Mouse (Mus musculus): Measurements from ENCODE around the gene 4933428M09Rik. TPM values are rescaled to one million over a fixed set of nuclear protein-coding genes. Genes with fewer than 3 reads are reported as not detected.
"Not testable (repeated sequence)": the region's sequence is repeated elsewhere in the genome, so short reads cannot be mapped to it uniquely, and the experiment has no call there.

The 4933428M09Rik gene
- not detected in 2 replicates for polyA plus RNA-seq (2015; fragmentation: Nextera tagmentation; extraction: Ambion mirVana)

GRCm38 (mm10) chrX:139178928-139179327 is at the start of gene 4933428M09Rik:
4933428M09Rik (plus strand) TSS chrX:139179228.
- Histone ChIP-seq H3K9ac (no peak within 1 kb of the TSS), H3K4me1 (no peaks in the 10 kb centered on the region), H3K4me3 (no peak within 1 kb of the TSS), H3K27ac (no peak within 1 kb of the TSS), H3K36me3 (ENCODE audit: poor library complexity, severe bottlenecking) (no peaks in the 10 kb centered on the region), H3K9me3 (replicated peaks) (no peaks in the 10 kb centered on the region), H3K4me2 (no peak within 1 kb of the TSS), H3K27me3 (no peaks in the 10 kb centered on the region)
- WGBS = 88% methylated on average over 8 of the region's 8 CpGs
- ATAC-seq = no peak

DNA sequence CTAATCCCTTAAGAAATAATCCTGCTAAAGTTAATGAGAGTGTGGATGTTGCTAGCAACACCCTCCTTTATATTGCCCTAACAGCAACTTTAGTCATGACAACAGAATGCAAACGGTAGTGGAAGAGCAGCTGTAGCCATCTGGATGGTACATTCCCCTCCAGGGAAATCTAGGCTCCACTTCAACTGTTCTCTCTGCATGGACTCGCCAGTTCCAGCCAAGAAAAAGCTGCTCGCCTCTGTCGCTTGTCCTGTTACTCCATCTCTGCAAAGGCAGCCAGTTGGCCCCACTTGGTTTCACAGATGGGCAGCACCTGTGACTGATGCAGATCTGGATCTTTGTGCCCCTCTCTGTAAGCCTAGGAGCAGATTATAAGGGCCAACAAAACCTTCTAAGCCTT is 45.0 kb upstream of the 4933428M09Rik start:
- Histone ChIP-seq H3K36me3 (ENCODE audit: poor library complexity, severe bottlenecking) (no peaks in the 10 kb centered on the region), H3K4me1 (no peaks in the 10 kb centered on the region), H3K9me3 (replicated peaks) (no peaks in the 10 kb centered on the region), H3K27ac (no peak overlapping the region), H3K4me3 (no peak overlapping the region), H3K9ac (no peak overlapping the region), H3K27me3 (no peaks in the 10 kb centered on the region), H3K4me2 (no peak overlapping the region)
- no peak for ATAC-seq
- WGBS = 45% methylated on average over 4 of the region's 4 CpGs

DNA sequence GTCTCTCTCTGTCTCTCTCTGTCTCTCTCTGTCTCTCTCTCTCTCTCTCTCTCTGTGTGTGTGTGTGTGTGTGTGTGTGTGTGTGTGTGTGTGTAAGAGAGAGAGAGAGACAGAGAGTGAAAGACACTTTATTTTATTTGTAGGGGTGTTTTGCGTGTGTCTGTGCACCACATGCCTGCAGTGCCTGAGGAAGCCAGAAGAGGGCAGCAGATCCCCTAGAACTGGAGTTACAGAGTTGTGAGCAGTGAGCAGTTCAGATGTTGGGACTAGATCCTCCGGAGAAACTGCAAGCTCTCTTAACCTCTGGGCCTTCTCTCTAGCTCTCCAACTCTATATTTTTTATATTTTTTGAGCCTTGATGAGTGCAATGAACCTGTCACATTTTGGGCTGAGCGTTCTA is 12.5 kb downstream of the 4933428M09Rik start:
- WGBS = 88% methylated on average over 3 of the region's 3 CpGs
- not testable (repeated sequence) for H3K27ac ChIP-seq; H3K4me2 ChIP-seq; H3K4me1 ChIP-seq; H3K27me3 ChIP-seq; ATAC-seq; H3K4me3 ChIP-seq; H3K9ac ChIP-seq; H3K36me3 ChIP-seq (ENCODE audit: poor library complexity, severe bottlenecking); H3K9me3 ChIP-seq (replicated peaks)

DNA sequence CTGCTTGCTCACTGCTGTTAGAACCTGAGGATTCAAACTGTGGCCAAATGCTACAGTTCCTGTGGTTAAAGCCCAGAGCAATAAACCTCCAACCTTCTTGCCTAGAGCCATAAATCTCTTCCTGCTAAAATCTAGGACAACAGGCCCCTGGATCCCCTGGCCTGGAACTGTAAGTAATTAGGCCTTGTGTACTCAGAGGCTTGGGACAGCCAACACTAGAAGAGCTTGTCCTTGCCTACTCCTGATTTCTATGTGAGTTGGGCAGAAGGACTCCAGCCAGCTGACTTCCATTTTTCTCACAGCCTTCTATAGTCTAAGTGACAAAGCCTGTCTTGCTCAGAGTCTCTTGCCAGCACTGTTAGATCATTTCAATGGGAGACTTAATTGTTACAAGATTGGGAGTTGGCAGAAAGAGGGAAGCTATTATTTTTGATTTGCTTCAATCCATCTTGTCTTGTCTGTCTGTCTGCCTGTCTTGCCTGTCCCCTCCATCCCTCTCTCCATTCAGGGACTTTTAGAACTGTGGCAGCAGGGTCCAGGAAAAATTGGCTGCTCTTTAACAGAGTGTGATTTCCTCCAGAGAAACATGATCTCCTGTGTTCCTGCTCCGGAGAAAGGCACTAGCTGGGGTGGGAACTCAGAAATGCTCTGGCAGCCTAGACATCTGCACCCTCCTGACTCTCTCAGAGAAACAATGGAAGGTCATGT is 15.7 kb downstream of the 4933428M09Rik start:
- Histone ChIP-seq H3K4me3 (no peak overlapping the region), H3K4me2 (no peak overlapping the region), H3K36me3 (ENCODE audit: poor library complexity, severe bottlenecking) (no peaks in the 10 kb centered on the region), H3K9ac (no peak overlapping the region), H3K9me3 (replicated peaks) (no peaks in the 10 kb centered on the region), H3K27ac (no peak overlapping the region), H3K4me1 (no peaks in the 10 kb centered on the region), H3K27me3 (no peaks in the 10 kb centered on the region)
- WGBS = 60% methylated on average over 1 of the region's 1 CpGs
- ATAC-seq = no peak

DNA sequence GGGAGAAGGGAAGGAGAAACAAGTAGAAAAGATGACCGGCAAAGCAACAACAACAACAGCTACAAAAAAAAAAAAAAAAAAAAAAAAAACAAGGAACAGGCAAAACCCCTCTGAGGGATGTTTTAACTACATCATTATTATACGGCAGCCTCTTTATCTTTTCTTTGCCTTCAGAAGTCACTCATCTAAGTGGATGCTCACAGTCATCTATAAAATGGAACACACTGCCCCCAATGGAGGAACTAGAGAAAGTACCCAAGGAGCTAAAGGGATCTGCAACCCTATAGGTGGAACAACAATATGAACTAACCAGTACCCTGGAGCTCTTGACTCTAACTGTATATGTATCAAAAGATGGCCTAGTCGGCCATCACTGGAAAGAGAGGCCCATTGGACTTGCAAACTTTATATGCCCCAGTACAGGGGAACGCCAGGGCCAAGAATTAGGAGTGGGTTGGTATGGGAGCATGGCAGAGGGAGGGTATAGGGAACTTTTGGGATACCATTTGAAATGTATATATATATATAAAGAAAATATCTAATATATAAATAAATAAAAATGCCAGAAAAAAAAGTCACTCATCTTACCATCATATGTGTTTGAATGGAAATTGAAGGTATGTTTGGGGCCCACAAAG is 30.3 kb downstream of the 4933428M09Rik start:
- WGBS = 80% methylated on average over 4 of the region's 4 CpGs
- peak; percentile 50 for ATAC-seq

GRCm38 (mm10) chrX:139209829-139210225 is 30.8 kb downstream of the 4933428M09Rik start, which contains the start of gene Mum1l1:
Mum1l1 (plus strand) TSS chrX:139210042.
- Histone ChIP-seq H3K4me1 (no peaks in the 10 kb centered on the region), H3K4me3 (peak within 1 kb of the TSS; percentile 45), H3K27ac (no peak within 1 kb of the TSS), H3K27me3 (no peaks in the 10 kb centered on the region), H3K36me3 (ENCODE audit: poor library complexity, severe bottlenecking) (no peaks in the 10 kb centered on the region), H3K9ac (peak within 1 kb of the TSS; percentile 55), H3K4me2 (peak within 1 kb of the TSS; percentile 63), H3K9me3 (replicated peaks) (no peaks in the 10 kb centered on the region)
- WGBS = 13% methylated on average over 30 of the region's 31 CpGs
- ATAC-seq = peak; percentile 94

More for the DNA sequence above, 30.3 kb downstream of the 4933428M09Rik start:
- H3K9me3 ChIP-seq (replicated peaks); H3K27me3 ChIP-seq; H3K36me3 ChIP-seq (ENCODE audit: poor library complexity, severe bottlenecking); H3K4me3 ChIP-seq; H3K27ac ChIP-seq; H3K9ac ChIP-seq; H3K4me1 ChIP-seq: not testable (repeated sequence)
- H3K4me2 ChIP-seq = peak overlapping the region; percentile 63

GRCm38 (mm10) chrX:139214765-139215164 is 35.7 kb downstream of the 4933428M09Rik start:
- Histone ChIP-seq H3K9ac (no peak overlapping the region), H3K27me3 (no peaks in the 10 kb centered on the region), H3K4me1 (no peaks in the 10 kb centered on the region), H3K9me3 (replicated peaks) (no peaks in the 10 kb centered on the region), H3K4me2 (no peak overlapping the region), H3K4me3 (no peak overlapping the region), H3K27ac (no peak overlapping the region), H3K36me3 (ENCODE audit: poor library complexity, severe bottlenecking) (no peaks in the 10 kb centered on the region)
- WGBS = 78% methylated on average over 4 of the region's 4 CpGs
- ATAC-seq = no peak

DNA sequence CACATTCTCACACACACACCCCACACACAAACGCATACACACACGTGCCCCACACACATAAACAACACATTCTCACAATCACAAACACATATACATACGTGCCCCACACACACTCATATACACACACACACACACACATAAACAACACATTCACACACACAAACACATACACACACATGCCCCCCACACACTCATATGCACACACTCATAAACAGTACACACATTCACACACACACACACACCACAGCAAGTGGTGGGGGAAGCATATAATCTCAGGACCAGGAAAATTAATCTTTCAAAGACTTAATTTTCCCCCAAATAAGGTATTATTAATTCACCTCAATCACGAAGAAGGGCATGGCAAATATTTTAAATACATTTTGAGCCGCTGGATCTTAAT is 37.4 kb downstream of the 4933428M09Rik start:
- H3K27me3 ChIP-seq = no peaks in the 10 kb centered on the region
- ATAC-seq = no peak
- H3K36me3 ChIP-seq (ENCODE audit: poor library complexity, severe bottlenecking) = no peaks in the 10 kb centered on the region
- H3K9me3 ChIP-seq (replicated peaks) = no peaks in the 10 kb centered on the region
- H3K9ac ChIP-seq = no peak overlapping the region
- no peak overlapping the region for H3K4me3 ChIP-seq
- H3K4me2 ChIP-seq = peak overlapping the region; percentile 53; the same call in 1 of the 2 replicates
- no peak overlapping the region for H3K27ac ChIP-seq
- 61% methylated on average over 5 of the region's 5 CpGs for WGBS
- H3K4me1 ChIP-seq = no peaks in the 10 kb centered on the region

DNA sequence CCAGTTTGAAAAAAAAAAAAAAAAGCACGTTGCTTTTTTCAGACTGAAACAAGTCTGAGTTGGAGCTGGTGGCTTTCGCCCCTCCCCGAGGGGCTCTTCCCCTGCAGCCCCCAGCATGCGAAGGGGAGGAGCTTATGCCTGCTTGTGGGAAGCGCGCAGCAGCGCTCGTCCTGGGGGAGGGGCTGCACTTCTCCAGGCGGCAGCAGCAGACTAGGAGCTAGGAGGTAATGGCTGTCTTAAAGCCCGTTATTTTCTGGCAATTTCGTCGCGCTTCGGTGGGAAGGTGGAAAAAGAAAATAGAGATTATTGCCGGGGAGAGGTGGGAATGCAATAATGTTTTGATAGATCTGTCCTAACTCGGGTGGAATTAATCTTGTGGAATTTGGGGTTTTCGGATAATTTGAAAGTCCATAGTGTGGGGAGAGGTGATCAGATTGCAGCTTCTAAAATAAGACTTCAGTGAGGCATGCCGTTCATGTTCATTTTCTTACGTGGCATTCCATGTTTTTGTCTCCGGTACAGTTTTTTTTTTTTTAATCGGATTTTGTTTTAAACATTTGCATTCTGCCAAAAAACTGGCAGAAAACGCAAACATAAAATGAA is 38.1 kb downstream of the 4933428M09Rik start:
- peak overlapping the region; percentile 26; the same call in 1 of the 2 replicates for H3K9ac ChIP-seq
- H3K36me3 ChIP-seq (ENCODE audit: poor library complexity, severe bottlenecking) = no peaks in the 10 kb centered on the region
- 14% methylated on average over 22 of the region's 22 CpGs for WGBS
- ATAC-seq = peak; percentile 97
- peak overlapping the region; percentile 39 for H3K4me3 ChIP-seq
- no peaks in the 10 kb centered on the region for H3K9me3 ChIP-seq (replicated peaks)
- H3K27me3 ChIP-seq = no peaks in the 10 kb centered on the region
- H3K27ac ChIP-seq = no peak overlapping the region
- no peaks in the 10 kb centered on the region for H3K4me1 ChIP-seq
- peak overlapping the region; percentile 53 for H3K4me2 ChIP-seq

DNA sequence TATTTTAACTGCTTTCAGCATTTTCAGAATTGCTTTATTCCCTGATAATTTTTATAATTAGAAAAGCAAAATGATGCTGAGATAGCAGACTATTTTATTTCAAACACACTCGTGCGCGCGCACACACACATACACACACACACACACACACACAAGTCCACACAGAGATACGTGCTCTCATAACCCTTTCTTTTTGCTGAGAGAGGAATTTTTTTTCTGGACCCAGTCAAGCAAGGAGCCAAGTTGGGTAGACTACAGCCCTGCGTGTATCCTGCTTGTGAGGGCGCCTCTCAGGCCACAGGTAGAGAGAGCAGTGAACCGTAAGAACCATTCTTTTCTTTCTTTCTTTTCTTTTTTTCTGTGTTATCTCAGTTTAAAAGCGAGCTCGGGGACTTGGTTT is 38.7 kb downstream of the 4933428M09Rik start:
- Histone ChIP-seq H3K4me3 (peak overlapping the region; percentile 39), H3K27me3 (no peaks in the 10 kb centered on the region), H3K27ac (no peak overlapping the region), H3K9me3 (replicated peaks) (no peaks in the 10 kb centered on the region), H3K9ac (no peak overlapping the region; the same call in 1 of the 2 replicates), H3K4me1 (no peaks in the 10 kb centered on the region), H3K36me3 (ENCODE audit: poor library complexity, severe bottlenecking) (no peaks in the 10 kb centered on the region), H3K4me2 (peak overlapping the region; percentile 53)
- 35% methylated on average over 10 of the region's 10 CpGs for whole genome bisulfite sequencing
- ATAC-seq = no peak

GRCm38 (mm10) chrX:139219017-139219416 is 40.0 kb downstream of the 4933428M09Rik start:
- Histone ChIP-seq H3K36me3 (ENCODE audit: poor library complexity, severe bottlenecking) (no peaks in the 10 kb centered on the region), H3K4me3 (no peak overlapping the region), H3K9me3 (replicated peaks) (no peaks in the 10 kb centered on the region), H3K27ac (no peak overlapping the region), H3K4me2 (no peak overlapping the region), H3K27me3 (no peaks in the 10 kb centered on the region), H3K9ac (no peak overlapping the region), H3K4me1 (no peaks in the 10 kb centered on the region)
- ATAC-seq = no peak
- 26% methylated on average over 2 of the region's 2 CpGs for WGBS

- H3K9me3 ChIP-seq (replicated peaks) = no peaks in the 10 kb centered on the region
- no peak overlapping the region for H3K4me2 ChIP-seq
- no peak overlapping the region for H3K9ac ChIP-seq
- no peaks in the 10 kb centered on the region for H3K36me3 ChIP-seq (ENCODE audit: poor library complexity, severe bottlenecking)
- H3K27me3 ChIP-seq = no peaks in the 10 kb centered on the region
- no peak overlapping the region for H3K4me3 ChIP-seq
- H3K4me1 ChIP-seq = no peaks in the 10 kb centered on the region
- WGBS = 93% methylated on average over 4 of the region's 4 CpGs
- no peak overlapping the region for H3K27ac ChIP-seq
- ATAC-seq = no peak
These were observed 41.8 kb downstream of the 4933428M09Rik start for GRCm38 (mm10) chrX:139220830-139221229.
